Mouse (Mus musculus): ENCODE measurements around the gene Crb2. TPM values are rescaled to one million over a fixed set of nuclear protein-coding genes. Genes with fewer than 3 reads are reported as not detected.

Crb2 gene
- total and polyA plus RNA-seq, 3 experiments: 0.07 to 0.13 TPM; not detected in 1

GRCm38 (mm10) chr2:37814820-37815361, 38.8 kb downstream of the Crb2 start:
- Histone ChIP-seq H3K4me2 (ENCODE audit: insufficient read depth, low read depth, poor library complexity, severe bottlenecking) (no peak overlapping the region), H3K9ac (ENCODE audit: insufficient read depth, low read depth) (no peak overlapping the region), H3K79me2 (replicated peaks; ENCODE audit: control insufficient read depth, extremely low read depth, insufficient read depth, poor library complexity, severe bottlenecking) (no peaks in the 10 kb centered on the region), H3K36me3 (replicated peaks in 1 of 2; ENCODE audit: control insufficient read depth in 1 of 2, insufficient read depth in 1 of 2, low read length in 1 of 2) (peaks cover 7 to 40% of the 10 kb centered on the region in 2 experiments), H3K27ac (ENCODE audit: insufficient read depth, low read depth) (no peak overlapping the region), H3K4me1 (ENCODE audit: control insufficient read depth in 1 of 2, insufficient read depth in 2 of 2) (peaks cover 13 to 20% of the 10 kb centered on the region in 2 experiments), H3K4me3 (replicated peaks in 1 of 3; ENCODE audit: low read depth in 2 of 3, low read length in 2 of 3, poor library complexity in 1 of 3) (no peak overlapping the region), H3K9me3 (replicated peaks; ENCODE audit: low read length) (no peaks in the 10 kb centered on the region), H3K27me3 (replicated peaks) (no peaks in the 10 kb centered on the region)
- dilution Hi-C loops (cut with MboI; ENCODE audit: extremely low pct_ligation_motif_present, extremely low pct_unique_long_range_greater_than_20kb, low sequenced_read_pairs) (no loop called here), in situ Hi-C loops (cut with MboI; ENCODE audit: low pct_ligation_motif_present, low pct_unique_long_range_greater_than_20kb, low sequenced_read_pairs) (loop anchor here (5.0 to 25.0 kb wide), 3 partner anchors 117 to 560 kb away; no protein-coding TSS in a partner anchor)
- no peak for DNase-seq (ENCODE audit: extremely low read depth)
- no peak for TF ChIP-seq ZMIZ1 (IDR thresholded peaks at IDR 0.05; ENCODE audit: low read depth, low read length)
- TF ChIP-seq SIN3A (IDR thresholded peaks at IDR 0.05; ENCODE audit: low read length): no peak
- no peak for TF ChIP-seq HCFC1 (IDR thresholded peaks at IDR 0.05; ENCODE audit: low read depth, low read length)
- no peak for TF ChIP-seq KAT2A (IDR thresholded peaks at IDR 0.05; ENCODE audit: insufficient replicate concordance, low read length)
- no peak for TF ChIP-seq POLR2AphosphoS2 (IDR thresholded peaks at IDR 0.05; ENCODE audit: low read depth, low read length)

DNA sequence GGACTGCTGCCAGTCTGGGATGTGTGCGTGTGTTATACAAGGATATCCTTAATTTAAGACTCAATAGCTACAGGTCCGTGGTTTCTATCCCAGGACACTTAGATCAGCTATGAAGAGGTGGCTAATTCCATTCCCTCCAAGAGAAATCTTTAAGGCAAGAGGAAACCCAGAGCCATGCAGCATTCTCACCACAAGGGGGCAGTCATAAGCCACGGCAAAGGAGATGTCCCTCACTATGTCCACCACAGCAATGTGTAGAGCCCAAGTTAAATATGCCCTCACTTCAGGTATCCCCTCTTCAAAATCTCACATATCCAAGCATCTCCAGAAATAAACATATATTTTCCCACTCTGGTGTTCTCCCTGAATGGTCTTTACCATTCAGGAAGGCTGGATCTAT, 39.6 kb downstream of the Crb2 start:
- dilution Hi-C loops (cut with MboI; ENCODE audit: extremely low pct_ligation_motif_present, extremely low pct_unique_long_range_greater_than_20kb, low sequenced_read_pairs) (no loop called here), in situ Hi-C loops (cut with MboI; ENCODE audit: low pct_ligation_motif_present, low pct_unique_long_range_greater_than_20kb, low sequenced_read_pairs) (loop anchor here (10.0 to 25.0 kb wide), 2 partner anchors 347 to 559 kb away; no protein-coding TSS in a partner anchor)
- TF ChIP-seq MYC (IDR thresholded peaks at IDR 0.05; ENCODE audit: low read depth, low read length) (peak; percentile 41; the same call in 1 of the 2 replicates), ZKSCAN1 (IDR thresholded peaks at IDR 0.05; ENCODE audit: borderline replicate concordance, low read depth, low read length) (no peak), ZMIZ1 (IDR thresholded peaks at IDR 0.05; ENCODE audit: low read depth, low read length) (no peak), MAX (IDR thresholded peaks at IDR 0.05; ENCODE audit: low read length) (no peak), IRF4 (IDR thresholded peaks at IDR 0.05; ENCODE audit: low read depth, low read length) (no peak), MXI1 (IDR thresholded peaks at IDR 0.05; ENCODE audit: low read depth, low read length) (no peak), KAT2A (IDR thresholded peaks at IDR 0.05; ENCODE audit: insufficient replicate concordance, low read length) (no peak), RAD21 (IDR thresholded peaks at IDR 0.05; ENCODE audit: low read depth, low read length) (peak; percentile 97), RCOR1 (conservative IDR thresholded peaks at IDR 0.05; ENCODE audit: low read depth, low read length) (no peak), USF2 (conservative IDR thresholded peaks at IDR 0.05; ENCODE audit: low read depth, low read length) (no peak), ETS1 (conservative IDR thresholded peaks at IDR 0.05; ENCODE audit: low read depth, low read length) (no peak), CTCF (conservative IDR thresholded peaks at IDR 0.05 in 1 of 2, IDR thresholded peaks at IDR 0.05 in 1 of 2; ENCODE audit: low read depth in 2 of 2, low read length in 2 of 2) (peak; percentile 95 to 99), PAX5 (IDR thresholded peaks at IDR 0.05; ENCODE audit: low read length) (no peak), TCF12 (IDR thresholded peaks at IDR 0.05; ENCODE audit: low read depth, low read length) (no peak), POLR2AphosphoS2 (IDR thresholded peaks at IDR 0.05; ENCODE audit: low read depth, low read length) (no peak), ZC3H11A (IDR thresholded peaks at IDR 0.05; ENCODE audit: low read depth, low read length) (peak; percentile 64), SMC3 (IDR thresholded peaks at IDR 0.05; ENCODE audit: low read depth, low read length) (peak; percentile 82), MAFK (IDR thresholded peaks at IDR 0.05; ENCODE audit: insufficient replicate concordance, low read length) (0 out of 2 replicates have a peak, but pooled peaks have one; percentile 4), ZNF384 (IDR thresholded peaks at IDR 0.05; ENCODE audit: low read depth, low read length) (no peak), EP300 (IDR thresholded peaks at IDR 0.05; ENCODE audit: low read length) (no peak), E2F4 (IDR thresholded peaks at IDR 0.05; ENCODE audit: insufficient replicate concordance, low read depth, low read length) (0 out of 2 replicates have a peak, but pooled peaks have one; percentile 22), NELFE (IDR thresholded peaks at IDR 0.05; ENCODE audit: low read depth, low read length) (peak; percentile 31; the same call in 1 of the 2 replicates), SIN3A (IDR thresholded peaks at IDR 0.05; ENCODE audit: low read length) (no peak), HCFC1 (IDR thresholded peaks at IDR 0.05; ENCODE audit: low read depth, low read length) (no peak), NRF1 (IDR thresholded peaks at IDR 0.05; ENCODE audit: low read depth, low read length) (no peak), JUND (conservative IDR thresholded peaks at IDR 0.05; ENCODE audit: low read depth, low read length) (no peak)
- H3K4me1 ChIP-seq (ENCODE audit: control insufficient read depth in 1 of 2, insufficient read depth in 2 of 2): peaks cover 13 to 20% of the 10 kb centered on the region in 2 experiments
- peak; percentile 79 for DNase-seq (ENCODE audit: extremely low read depth)
- H3K9me3 ChIP-seq (replicated peaks; ENCODE audit: low read length): no peaks in the 10 kb centered on the region
- peaks cover 7 to 36% of the 10 kb centered on the region in 2 experiments for H3K36me3 ChIP-seq (replicated peaks in 1 of 2; ENCODE audit: control insufficient read depth in 1 of 2, insufficient read depth in 1 of 2, low read length in 1 of 2)
- H3K27me3 ChIP-seq (replicated peaks): no peaks in the 10 kb centered on the region
- H3K27ac ChIP-seq (ENCODE audit: insufficient read depth, low read depth): no peak overlapping the region
- no peak overlapping the region for H3K4me2 ChIP-seq (ENCODE audit: insufficient read depth, low read depth, poor library complexity, severe bottlenecking)
- no peaks in the 10 kb centered on the region for H3K79me2 ChIP-seq (replicated peaks; ENCODE audit: control insufficient read depth, extremely low read depth, insufficient read depth, poor library complexity, severe bottlenecking)
- H3K9ac ChIP-seq (ENCODE audit: insufficient read depth, low read depth): no peak overlapping the region
- no peak overlapping the region for H3K4me3 ChIP-seq (replicated peaks in 1 of 3; ENCODE audit: low read depth in 2 of 3, low read length in 2 of 3, poor library complexity in 1 of 3)

All from CH12.LX (cell line).